Mouse (Mus musculus) CD4-positive, CD25-positive, alpha-beta regulatory T cell, adult 9 weeks (primary cell): ENCODE data around the gene Spint4. TPM values are rescaled to one million over a fixed set of nuclear protein-coding genes. Genes with fewer than 3 reads are reported as not detected.

Experiments used
- polyA plus RNA-seq: library from polyadenylated mRNA; unstranded; fragments of 100-300 nt; shearing (Covaris generic); gene quantifications from one replicate; pipeline ENCODE4 v1.2.1, GENCODE M21; 2017

Gene Spint4
- polyA plus RNA-seq = not detected

GRCm38 (mm10) chr2:164698201-164698600 is at the start of gene Spint4:
TSS of gene Spint4 (plus strand) at chr2:164698501.

GRCm38 (mm10) chr2:164655858-164656257 is 42.4 kb upstream of the Spint4 start, which contains the start of gene Wfdc10:
TSS of gene Wfdc10 (plus strand) at chr2:164656046.

DNA sequence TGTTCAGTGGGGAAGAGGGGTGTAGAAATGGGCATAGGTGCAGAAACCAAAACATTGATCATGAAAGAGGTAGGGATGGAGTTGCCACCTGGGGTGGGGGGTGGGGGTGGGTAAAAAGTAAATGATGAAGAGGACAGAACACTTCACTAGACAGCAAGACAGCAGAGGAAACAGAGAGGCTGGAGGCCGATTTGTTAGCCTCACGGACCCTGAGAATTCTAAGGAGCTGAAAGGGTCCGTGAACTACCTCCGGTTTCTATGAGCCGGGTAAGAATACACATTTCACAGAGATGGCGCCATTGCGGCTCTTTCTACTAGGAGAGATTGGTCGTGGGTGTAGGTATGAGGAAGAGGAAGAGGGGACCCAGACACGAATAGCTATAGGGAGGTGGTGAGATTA is 41.8 kb upstream of the Spint4 start, which contains the start of gene Wfdc9:
Gene Wfdc9, minus strand, starts transcription at position 101 of the 400 bp plus-strand sequence.

DNA sequence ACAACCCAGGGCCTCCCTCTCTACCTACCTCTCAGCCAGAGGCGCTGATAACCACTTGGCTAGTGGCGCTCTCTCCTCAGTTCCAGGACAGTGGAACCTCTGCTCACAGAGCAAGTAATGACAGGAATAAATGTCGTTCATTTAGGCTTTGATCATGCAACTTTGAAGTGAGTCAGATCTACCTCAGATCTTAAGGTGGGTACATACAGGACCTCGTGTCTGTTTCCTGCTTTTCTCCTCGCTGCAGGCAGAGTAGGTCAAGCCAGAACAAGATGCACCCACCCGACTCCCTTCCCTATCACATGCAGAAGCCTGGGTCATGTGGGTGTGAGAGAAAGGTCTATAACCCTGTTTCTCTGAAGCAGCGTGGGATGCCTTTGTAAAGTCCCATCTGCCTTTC is 24.3 kb upstream of the Spint4 start, which contains the start of gene Wfdc11:
Gene Wfdc11, minus strand, starts transcription at position 101 of the 400 bp plus-strand sequence.

GRCm38 (mm10) chr2:164684807-164685206 is 13.5 kb upstream of the Spint4 start, which contains the start of gene Wfdc13:
TSS of gene Wfdc13 (plus strand) at chr2:164685107.

GRCm38 (mm10) chr2:164715005-164715404 is 16.7 kb downstream of the Spint4 start, which contains the start of gene Spint5:
TSS of gene Spint5 (plus strand) at chr2:164715305.

DNA sequence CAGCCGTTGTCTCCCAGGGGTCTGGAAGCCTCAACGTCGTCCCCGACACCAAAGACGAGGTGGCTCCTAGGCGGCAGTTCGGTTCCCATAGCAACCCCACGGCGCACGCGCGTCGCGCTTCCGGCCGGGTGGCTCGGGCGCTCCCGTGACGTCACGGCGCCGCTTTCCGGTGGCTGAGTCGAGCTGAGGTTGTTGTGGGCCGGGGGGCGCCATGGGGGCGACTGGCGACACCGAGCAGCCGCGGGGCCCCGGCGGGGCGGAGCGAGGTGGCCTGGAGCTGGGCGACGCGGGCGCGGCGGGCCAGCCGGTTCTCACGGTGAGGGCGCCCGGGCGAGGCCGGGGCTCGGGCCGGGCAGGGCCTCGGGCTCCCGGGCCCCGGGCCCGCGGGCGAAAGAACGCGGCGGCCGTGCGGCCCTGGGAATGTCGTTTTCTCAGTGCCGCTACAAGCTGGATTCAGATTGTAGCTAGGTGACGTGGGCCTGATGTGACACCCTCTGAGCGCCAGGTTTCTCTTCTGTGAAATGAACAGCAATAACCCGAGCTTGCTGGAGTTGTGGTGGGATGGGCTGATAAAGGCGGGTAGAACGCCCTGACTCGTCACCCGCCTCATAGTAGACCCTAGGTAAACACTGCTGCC is 47.7 kb downstream of the Spint4 start, which contains the start of the genes Wfdc3 and Dnttip1:
Gene Wfdc3, minus strand, starts transcription at position 89 of the 637 bp plus-strand sequence.
Gene Dnttip1, plus strand, starts transcription at position 141 of the 637 bp plus-strand sequence.

Other genes with a start within 250 kb of the Spint4 start
- 18.6 TPM for gene Sys1, start 241.5 kb upstream of the Spint4 start, polyA plus RNA-seq
- not detected for gene Gm20458, start 237.5 kb upstream of the Spint4 start, polyA plus RNA-seq
- gene Trp53tg5, start 224.8 kb upstream of the Spint4 start, polyA plus RNA-seq = not detected
- 4.5 TPM for gene Dbndd2, start 212.4 kb upstream of the Spint4 start, polyA plus RNA-seq
- gene Pigt, start 201.0 kb upstream of the Spint4 start, polyA plus RNA-seq = 38.2 TPM
- 2.6 TPM for gene Wfdc2, start 136.1 kb upstream of the Spint4 start, polyA plus RNA-seq
- gene Spint3, start 125.0 kb upstream of the Spint4 start, polyA plus RNA-seq = not detected
- gene Wfdc6a, start 113.1 kb upstream of the Spint4 start, polyA plus RNA-seq = not detected
- gene Eppin, start 104.9 kb upstream of the Spint4 start, polyA plus RNA-seq = not detected
- not detected for gene Wfdc6b, start 85.0 kb upstream of the Spint4 start, polyA plus RNA-seq
- not detected for gene Wfdc8, start 84.9 kb upstream of the Spint4 start, polyA plus RNA-seq
- not detected for gene Wfdc16, start 59.7 kb upstream of the Spint4 start, polyA plus RNA-seq
- gene Wfdc10, start 42.5 kb upstream of the Spint4 start, polyA plus RNA-seq = not detected
- gene Wfdc9, start 41.9 kb upstream of the Spint4 start, polyA plus RNA-seq = not detected
- gene Wfdc11, start 24.4 kb upstream of the Spint4 start, polyA plus RNA-seq = not detected
- not detected for gene Wfdc13, start 13.4 kb upstream of the Spint4 start, polyA plus RNA-seq
- not detected for gene Spint5, start 16.8 kb downstream of the Spint4 start, polyA plus RNA-seq
- gene Wfdc3, start 47.4 kb downstream of the Spint4 start, polyA plus RNA-seq = not detected
- gene Dnttip1, start 47.5 kb downstream of the Spint4 start, polyA plus RNA-seq = 10.4 TPM
- gene Ube2c, start 71.4 kb downstream of the Spint4 start, polyA plus RNA-seq = 8.4 TPM
- gene Tnnc2, start 81.5 kb downstream of the Spint4 start, polyA plus RNA-seq = not detected
- gene Snx21, start 87.3 kb downstream of the Spint4 start, polyA plus RNA-seq = 6.5 TPM
- gene Acot8, start 106.4 kb downstream of the Spint4 start, polyA plus RNA-seq = 43.9 TPM
- gene Zswim3, start 106.6 kb downstream of the Spint4 start, polyA plus RNA-seq = 9.8 TPM
- gene Zswim1, start 124.2 kb downstream of the Spint4 start, polyA plus RNA-seq = 27.5 TPM
- 0.72 TPM for gene Spata25, start 130.0 kb downstream of the Spint4 start, polyA plus RNA-seq
- gene Ctsa, start 134.4 kb downstream of the Spint4 start, polyA plus RNA-seq = 218 TPM
- 2.6 TPM for gene Neurl2, start 135.0 kb downstream of the Spint4 start, polyA plus RNA-seq
- 0.98 TPM for gene Pltp, start 159.2 kb downstream of the Spint4 start, polyA plus RNA-seq
- gene Pcif1, start 180.8 kb downstream of the Spint4 start, polyA plus RNA-seq = 155 TPM
- gene Zfp335, start 213.3 kb downstream of the Spint4 start, polyA plus RNA-seq = 42.1 TPM
- 8.8 TPM for gene Mmp9, start 242.3 kb downstream of the Spint4 start, polyA plus RNA-seq